Mouse (Mus musculus) midbrain, embryonic 10.5 days (tissue): ENCODE data around the gene Psmd9. TPM values are rescaled to one million over a fixed set of nuclear protein-coding genes. Genes with fewer than 3 reads are reported as not detected.

Experiments
- DNase-seq: peaks from one replicate; pipeline ENCODE4 v3.0.0-alpha.2; 2017; ENCODE audit warnings: low spot score
- H3K27ac ChIP-seq: fragments of 300-500 bp; sonication (generic); replicated peaks from 2 replicates; pipeline ENCODE4 v1.5.1; 2016; ENCODE audit warnings: mild to moderate bottlenecking
- H3K27me3 ChIP-seq: fragments of 300-500 bp; sonication (generic); 2 replicates; pipeline ENCODE4 v1.6.1; 2016; ENCODE audit warnings: low read depth, mild to moderate bottlenecking; ENCODE audit not compliant: poor library complexity, severe bottlenecking
- H3K36me3 ChIP-seq: fragments of 300-500 bp; sonication (generic); 2 replicates; pipeline ENCODE4 v1.6.1; 2016; ENCODE audit warnings: mild to moderate bottlenecking, moderate library complexity
- H3K4me1 ChIP-seq: fragments of 300-500 bp; sonication (generic); 2 replicates; pipeline ENCODE4 v1.6.1; 2016
- H3K4me3 ChIP-seq: fragments of 300-500 bp; sonication (generic); 2 replicates; pipeline ENCODE4 v1.5.1; 2016; ENCODE audit warnings: mild to moderate bottlenecking, moderate library complexity
- H3K9me3 ChIP-seq: fragments of 300-500 bp; sonication (generic); replicated peaks from 2 replicates; pipeline ENCODE4 v1.6.1; 2016; ENCODE audit warnings: mild to moderate bottlenecking
- WGBS: fragments of 180-500 bp; shearing (Covaris S2); methylation state at CpG from one replicate; pipeline ENCODE4 v1.1.7; 2016; 5-methylcytosine and 5-hydroxymethylcytosine counted together
- polyA plus RNA-seq: library from polyadenylated mRNA; unstranded; fragments of >200 nt; fragmentation: Nextera tagmentation; extraction: Ambion mirVana; gene quantifications from 2 replicates; pipeline ENCODE4 v1.2.1, GENCODE M21; 2016

Gene Psmd9
- polyA plus RNA-seq, result 75.7 and 78.5 TPM in 2 replicates

DNA sequence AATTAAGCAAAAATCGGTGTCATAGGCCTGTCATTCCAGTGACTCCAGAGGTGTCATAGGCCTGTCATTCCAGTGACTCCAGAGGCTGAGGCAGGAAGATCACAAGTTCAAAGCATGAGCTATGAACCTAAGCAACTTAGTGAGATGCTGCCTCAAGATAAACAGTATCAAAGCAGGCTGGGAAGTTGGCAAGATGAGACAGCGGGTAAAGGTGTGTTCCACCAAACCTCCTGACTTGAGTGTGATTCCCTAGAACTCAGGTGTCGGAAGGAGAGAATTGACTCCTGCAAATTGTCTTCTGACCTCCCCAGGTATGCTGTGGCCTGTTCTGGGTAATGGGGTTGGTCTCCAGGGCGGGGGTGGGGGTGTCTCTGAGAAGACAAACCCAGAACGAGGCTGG is at the start of gene Psmd9:
Gene Psmd9 (plus strand): TSS at position 130 of the 400 bp plus-strand sequence.
- no peak within 1 kb of the TSS for H3K4me3 ChIP-seq
- peaks cover 27% of the 10 kb centered on the region for H3K36me3 ChIP-seq
- H3K27me3 ChIP-seq, result no peaks in the 10 kb centered on the region
- no peaks in the 10 kb centered on the region for H3K9me3 ChIP-seq
- H3K4me1 ChIP-seq, result peaks cover 15% of the 10 kb centered on the region
- no peak for DNase-seq
- 88% methylated on average over 5 of the region's 5 CpGs for WGBS
- no peak within 1 kb of the TSS for H3K27ac ChIP-seq

DNA sequence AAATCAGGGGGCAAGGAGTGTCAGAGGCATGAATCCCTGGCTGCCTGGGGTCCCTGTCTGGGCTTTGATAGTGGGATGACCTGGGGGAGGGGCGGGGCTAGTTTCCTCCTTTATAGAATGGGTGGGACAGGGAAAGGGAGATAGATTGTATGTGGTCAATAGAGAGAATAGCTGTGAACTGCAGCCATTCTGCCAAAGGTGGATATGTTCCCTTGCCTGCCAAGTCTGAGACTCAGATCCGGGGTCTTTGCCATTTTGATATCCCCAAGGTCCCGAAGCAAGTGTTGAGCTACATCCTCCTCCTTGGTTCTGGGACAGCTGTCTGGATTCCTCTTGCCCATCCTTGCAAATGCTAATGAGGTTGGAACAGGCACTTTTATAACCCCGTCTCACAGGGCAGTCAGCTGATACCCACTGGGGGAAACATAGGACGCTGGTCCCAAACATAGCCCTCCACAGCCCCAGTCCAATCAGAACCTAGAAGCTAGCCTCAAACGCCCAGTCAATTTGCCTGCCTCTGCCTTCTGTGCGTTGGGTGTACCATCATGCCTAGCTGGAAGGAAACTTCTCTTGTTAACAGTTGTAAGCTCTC is 48.5 kb upstream of the Psmd9 start:
- Histone ChIP-seq H3K27ac (peak overlapping the region; percentile 23; the same call in 1 of the 2 replicates), H3K36me3 (peaks cover 35% of the 10 kb centered on the region), H3K4me1 (peaks cover 10% of the 10 kb centered on the region), H3K4me3 (no peak overlapping the region), H3K9me3 (no peaks in the 10 kb centered on the region; the same call in 1 of the 2 replicates), H3K27me3 (no peaks in the 10 kb centered on the region)
- WGBS, result 66% methylated on average over 7 of the region's 7 CpGs
- DNase-seq, result no peak

DNA sequence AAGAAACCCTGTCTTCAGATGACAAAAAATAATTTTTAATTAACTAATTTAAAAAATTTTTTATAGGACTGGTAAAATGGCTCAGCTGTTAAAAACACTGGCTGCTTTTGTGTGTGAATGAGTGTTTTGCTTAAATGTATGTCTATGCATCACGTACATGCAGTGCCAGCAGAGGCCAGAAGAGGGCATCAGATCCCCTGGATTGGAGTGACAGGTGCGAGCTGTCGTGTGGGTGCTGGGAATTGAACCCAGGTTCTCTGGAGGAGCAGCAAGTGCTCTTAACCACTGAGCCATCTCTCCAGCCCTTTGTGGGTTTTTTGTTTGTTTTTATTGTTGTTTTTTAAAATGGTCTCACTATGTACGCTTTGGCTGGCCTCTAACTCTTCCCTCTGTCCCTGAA is 47.0 kb upstream of the Psmd9 start:
- Histone ChIP-seq H3K4me1 (peaks cover 10% of the 10 kb centered on the region), H3K27me3 (no peaks in the 10 kb centered on the region), H3K9me3 (no peaks in the 10 kb centered on the region; the same call in 1 of the 2 replicates), H3K36me3 (peaks cover 49% of the 10 kb centered on the region), H3K4me3 (no peak overlapping the region), H3K27ac (no peak overlapping the region)
- 87% methylated on average over 4 of the region's 4 CpGs for WGBS
- no peak for DNase-seq

DNA sequence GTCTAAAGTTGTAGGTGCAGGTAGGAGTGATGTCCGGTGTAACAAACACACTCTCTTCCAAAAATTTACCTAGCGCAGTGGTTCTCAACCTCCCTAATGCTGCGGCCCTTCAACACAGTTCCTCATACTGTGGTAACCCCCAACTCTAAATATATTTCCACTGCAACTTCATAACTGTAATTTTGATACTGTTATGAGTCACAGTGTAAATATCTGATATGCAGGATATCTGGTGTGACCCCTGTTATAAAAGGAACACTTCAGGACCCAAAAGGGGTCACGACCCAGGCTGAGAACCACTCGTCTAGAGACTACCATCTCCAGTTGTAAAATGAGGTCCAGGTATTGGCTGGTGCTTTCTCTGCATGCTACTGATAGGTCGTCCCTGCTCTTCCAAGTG is 44.1 kb upstream of the Psmd9 start:
- Histone ChIP-seq H3K4me3 (no peak overlapping the region), H3K36me3 (peaks cover 68% of the 10 kb centered on the region)
- WGBS, result 86% methylated on average over 6 of the region's 6 CpGs

DNA sequence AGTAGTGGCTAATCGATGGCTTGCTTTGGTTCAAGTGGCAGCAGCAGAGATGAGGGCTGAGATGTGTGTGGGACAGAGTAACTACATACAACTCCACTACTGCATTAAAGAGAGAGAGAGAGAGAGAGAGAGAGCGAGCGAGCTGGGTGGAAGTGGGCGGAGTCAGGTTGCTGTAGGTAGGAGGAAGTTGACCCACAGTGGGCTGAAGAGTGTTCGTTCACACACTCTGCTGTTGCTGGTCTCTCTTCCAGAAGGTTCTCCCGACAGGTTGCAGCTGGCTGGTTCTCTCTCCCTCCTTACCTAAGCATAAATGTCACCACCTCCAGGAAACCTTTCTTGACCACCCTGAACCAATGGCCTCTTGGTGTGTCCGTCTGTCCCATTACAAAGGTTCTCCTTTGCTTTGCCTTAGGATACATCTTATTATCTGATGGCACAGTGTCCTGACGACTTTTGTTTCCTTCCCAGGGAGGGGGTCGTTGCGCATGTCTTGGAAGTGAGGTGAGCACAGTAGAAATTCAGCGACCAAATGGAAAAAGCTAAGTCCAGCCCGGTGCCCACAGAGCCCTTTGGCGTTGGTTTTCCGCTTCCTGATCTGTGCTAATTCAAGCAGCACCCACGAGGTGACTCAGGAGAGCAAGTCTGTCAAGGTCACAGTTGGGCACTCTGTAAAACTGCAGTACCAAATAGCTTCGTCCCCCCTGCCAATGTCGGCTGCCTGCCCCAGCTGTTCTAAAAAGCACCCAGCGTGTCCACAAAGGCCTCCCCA is 43.4 kb upstream of the Psmd9 start:
- peaks cover 75% of the 10 kb centered on the region for H3K36me3 ChIP-seq
- WGBS, result 89% methylated on average over 18 of the region's 18 CpGs
- no peak overlapping the region for H3K4me3 ChIP-seq
- H3K27me3 ChIP-seq, result 0 out of 2 replicates have a peak, but pooled peaks cover 2% of the 10 kb centered on the region
- H3K9me3 ChIP-seq, result no peaks in the 10 kb centered on the region; the same call in 1 of the 2 replicates
- DNase-seq, result no peak
- H3K4me1 ChIP-seq, result peaks cover 7% of the 10 kb centered on the region
- H3K27ac ChIP-seq, result no peak overlapping the region

More for the DNA sequence above, 44.1 kb upstream of the Psmd9 start:
- H3K4me1 ChIP-seq, result peaks cover 14% of the 10 kb centered on the region
- H3K27ac ChIP-seq, result no peak overlapping the region
- no peaks in the 10 kb centered on the region; the same call in 1 of the 2 replicates for H3K9me3 ChIP-seq
- DNase-seq, result no peak
- H3K27me3 ChIP-seq, result no peaks in the 10 kb centered on the region

DNA sequence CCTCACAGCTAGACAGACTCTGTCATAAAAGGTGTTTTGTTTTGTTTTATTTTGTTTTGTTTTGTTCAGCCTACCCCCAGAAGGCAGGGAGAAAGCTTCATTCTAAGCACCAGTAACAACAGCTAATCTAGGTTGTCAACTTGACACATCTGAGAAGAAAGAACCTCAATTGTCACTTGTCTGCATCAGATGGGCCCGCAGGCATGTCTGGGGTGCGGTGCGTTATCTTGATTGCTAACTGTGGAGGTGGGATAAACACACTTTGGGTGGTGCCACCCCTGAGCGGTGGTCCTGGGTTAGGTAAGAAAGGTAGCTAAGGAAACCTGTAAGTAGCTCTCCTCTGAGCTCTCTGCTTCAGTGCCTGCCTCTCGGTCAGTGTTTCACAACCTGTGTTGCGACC is 42.2 kb upstream of the Psmd9 start:
- H3K9me3 ChIP-seq, result no peaks in the 10 kb centered on the region; the same call in 1 of the 2 replicates
- peaks cover 87% of the 10 kb centered on the region for H3K36me3 ChIP-seq
- DNase-seq, result no peak
- H3K27me3 ChIP-seq, result peaks cover 14% of the 10 kb centered on the region
- no peak overlapping the region for H3K4me3 ChIP-seq
- WGBS, result 90% methylated on average over 6 of the region's 6 CpGs
- peaks cover 10% of the 10 kb centered on the region for H3K4me1 ChIP-seq
- no peak overlapping the region for H3K27ac ChIP-seq

- DNase-seq, result no peak
- Histone ChIP-seq H3K27ac (no peak overlapping the region), H3K4me3 (no peak overlapping the region), H3K27me3 (peaks cover 16% of the 10 kb centered on the region), H3K36me3 (peaks cover 75% of the 10 kb centered on the region), H3K9me3 (no peaks in the 10 kb centered on the region), H3K4me1 (peaks cover 25% of the 10 kb centered on the region)
- WGBS, result 61% methylated on average over 10 of the region's 10 CpGs
These were observed 40.6 kb upstream of the Psmd9 start for GRCm38 (mm10) chr5:123128426-123129169.

GRCm38 (mm10) chr5:123129170-123129757 is 39.9 kb upstream of the Psmd9 start:
- H3K27me3 ChIP-seq, result peaks cover 16% of the 10 kb centered on the region
- H3K9me3 ChIP-seq, result no peaks in the 10 kb centered on the region
- H3K4me1 ChIP-seq, result peaks cover 32% of the 10 kb centered on the region
- WGBS, result 92% methylated on average over 10 of the region's 10 CpGs
- H3K36me3 ChIP-seq, result peaks cover 78% of the 10 kb centered on the region
- no peak for DNase-seq
- H3K4me3 ChIP-seq, result no peak overlapping the region
- no peak overlapping the region for H3K27ac ChIP-seq

DNA sequence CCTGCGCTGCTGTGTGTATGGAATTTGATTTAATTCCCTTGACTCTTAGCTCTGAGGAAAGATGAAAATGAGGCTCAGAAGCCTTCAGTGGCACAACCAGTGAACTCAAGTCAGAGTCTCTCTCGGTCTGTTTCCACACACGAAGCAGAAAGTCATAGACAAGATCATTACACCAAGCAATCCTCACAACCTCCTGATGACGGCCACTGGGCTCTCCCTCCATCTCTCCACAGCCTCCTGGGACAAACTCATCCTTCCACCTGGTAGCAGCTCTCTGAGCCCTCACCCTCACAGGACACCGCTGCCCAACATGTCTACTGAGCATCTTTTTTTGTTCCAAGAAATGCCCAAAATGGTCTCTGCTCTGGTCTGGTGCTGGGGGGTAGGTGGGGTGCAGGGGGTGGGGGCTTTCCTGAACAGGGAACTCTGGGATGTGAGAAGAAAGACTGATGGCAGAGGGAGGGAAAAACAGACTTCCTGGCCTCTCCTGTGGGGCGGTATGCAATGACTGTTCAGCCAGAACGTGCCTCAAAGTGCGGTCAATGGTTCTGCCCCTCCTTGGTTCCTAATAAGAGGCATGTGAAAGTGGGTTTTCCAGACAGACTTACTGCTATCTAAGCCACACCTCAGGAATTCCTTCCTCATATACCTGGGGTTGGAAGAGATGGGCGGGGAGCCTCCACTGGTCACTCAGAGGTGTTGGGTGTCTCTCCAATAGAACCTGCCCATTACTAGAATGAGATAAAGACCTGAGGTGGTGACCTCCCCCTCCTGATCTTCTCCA is 39.0 kb upstream of the Psmd9 start:
- H3K4me1 ChIP-seq, result peaks cover 42% of the 10 kb centered on the region
- WGBS, result 89% methylated on average over 9 of the region's 9 CpGs
- H3K9me3 ChIP-seq, result no peaks in the 10 kb centered on the region
- no peak for DNase-seq
- peaks cover 16% of the 10 kb centered on the region for H3K27me3 ChIP-seq
- no peak overlapping the region for H3K4me3 ChIP-seq
- H3K27ac ChIP-seq, result no peak overlapping the region
- H3K36me3 ChIP-seq, result peaks cover 83% of the 10 kb centered on the region

GRCm38 (mm10) chr5:123130814-123131148 is 38.4 kb upstream of the Psmd9 start:
- Histone ChIP-seq H3K36me3 (peaks cover 83% of the 10 kb centered on the region), H3K4me3 (no peak overlapping the region)
- 91% methylated on average over 5 of the region's 5 CpGs for WGBS

DNA sequence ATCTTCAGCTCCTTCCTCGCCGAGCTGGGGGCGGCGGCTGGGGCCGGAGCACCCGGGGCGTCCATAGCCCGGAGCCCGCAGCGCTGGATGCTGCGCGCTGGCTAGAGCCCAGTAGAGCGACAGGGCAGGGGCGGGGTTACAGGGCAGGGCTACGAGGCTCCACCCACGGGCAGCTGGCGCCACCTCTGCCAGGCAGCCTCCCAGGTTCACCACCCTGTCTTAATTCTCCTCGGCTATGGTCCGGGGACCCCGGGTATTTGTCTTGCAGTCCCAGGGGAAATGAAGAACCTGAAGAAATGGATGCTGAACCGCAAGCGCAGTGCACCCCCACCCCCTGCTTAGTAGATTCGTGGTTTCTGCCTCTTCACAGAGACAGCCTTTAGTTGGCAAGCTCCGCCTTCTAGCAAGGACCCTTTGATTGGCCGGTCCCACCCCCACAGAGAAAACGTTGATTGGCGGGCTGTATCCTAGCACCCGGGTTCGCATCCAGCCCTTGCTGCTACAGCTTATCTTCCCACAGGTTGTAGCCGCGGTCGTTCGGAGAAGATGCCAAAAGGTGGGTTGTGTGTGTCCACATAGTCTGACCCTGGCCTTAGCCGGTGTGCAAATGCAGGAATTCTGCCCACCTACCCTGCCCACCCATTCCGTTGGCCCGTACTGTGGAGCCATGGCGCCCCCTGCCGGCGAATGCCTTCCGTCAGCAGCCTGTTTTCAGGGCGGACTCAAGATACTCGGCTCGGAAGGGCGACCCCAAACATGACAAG is 36.7 kb upstream of the Psmd9 start, which contains the start of gene Rhof:
Gene Rhof (minus strand): TSS at position 385 of the 764 bp plus-strand sequence.
- DNase-seq, result peak; percentile 79
- H3K27ac ChIP-seq, result peak within 1 kb of the TSS; percentile 52
- WGBS, result 2% methylated on average over 44 of the region's 44 CpGs
- peak within 1 kb of the TSS; percentile 99 for H3K4me3 ChIP-seq
- H3K9me3 ChIP-seq, result no peaks in the 10 kb centered on the region
- peaks cover 64% of the 10 kb centered on the region for H3K4me1 ChIP-seq
- peaks cover 82% of the 10 kb centered on the region for H3K36me3 ChIP-seq
- H3K27me3 ChIP-seq, result peaks cover 16% of the 10 kb centered on the region

More at GRCm38 (mm10) chr5:123130814-123131148, 38.4 kb upstream of the Psmd9 start:
- no peaks in the 10 kb centered on the region for H3K9me3 ChIP-seq
- H3K27me3 ChIP-seq, result peaks cover 16% of the 10 kb centered on the region
- no peak overlapping the region for H3K27ac ChIP-seq
- no peak for DNase-seq
- peaks cover 47% of the 10 kb centered on the region for H3K4me1 ChIP-seq
